Mouse (Mus musculus): ENCODE measurements around the gene Tas2r102.

DNA sequence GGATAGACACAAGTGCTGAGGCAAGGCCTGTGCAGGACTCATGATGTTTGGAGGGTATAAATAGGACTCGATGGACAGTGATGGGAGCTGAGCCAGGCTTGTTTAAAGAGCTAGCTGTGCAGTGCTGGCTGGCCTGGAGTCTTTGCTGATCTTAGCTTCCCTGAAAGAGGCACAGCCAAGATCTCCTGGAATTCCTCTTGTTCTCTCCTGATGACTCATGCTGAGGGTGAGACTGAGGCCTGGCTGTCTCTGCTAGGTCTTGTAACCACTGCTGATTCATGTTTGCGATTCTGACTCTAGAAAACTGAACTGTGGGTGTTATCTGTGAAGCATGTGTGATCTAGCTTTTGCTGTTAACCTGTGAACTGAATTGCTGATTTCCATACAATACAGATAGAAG, 11.7 kb upstream of the Tas2r102 start:
- TF ChIP-seq CTCF (IDR thresholded peaks at IDR 0.05; ENCODE audit: control insufficient read depth, insufficient read depth, insufficient read length) = no peak
- TF ChIP-seq FOSL1 (IDR thresholded peaks at IDR 0.05; ENCODE audit: insufficient read depth, low read length, poor library complexity, severe bottlenecking) = peak; percentile 18
- TF ChIP-seq MYOG (IDR thresholded peaks at IDR 0.05; ENCODE audit: control insufficient read depth, extremely low read depth, insufficient read length) = no peak
